Mouse (Mus musculus) mesoderm, embryonic 11.5 days (tissue): ENCODE results near the gene Sgms1.

Experiments used
- DNase-seq: peaks from one replicate; pipeline ENCODE4 v3.0.0-alpha.2; 2012; ENCODE audit warnings: low read depth, low spot score

The Sgms1 gene

GRCm38 (mm10) chr19:32269141-32269843 lies 120.2 kb downstream of the Sgms1 start:
- DNase-seq: no peak

- DNase-seq: no peak
These were observed 121.0 kb downstream of the Sgms1 start for GRCm38 (mm10) chr19:32268562-32268961.

- DNase-seq: no peak
These were observed 122.9 kb downstream of the Sgms1 start for GRCm38 (mm10) chr19:32266385-32267252.

- no peak for DNase-seq
These were observed 125.8 kb downstream of the Sgms1 start for GRCm38 (mm10) chr19:32263753-32264152.

- DNase-seq: no peak
These were observed 126.5 kb downstream of the Sgms1 start for GRCm38 (mm10) chr19:32262805-32263572.

- DNase-seq: no peak
These were observed 128.4 kb downstream of the Sgms1 start for GRCm38 (mm10) chr19:32260869-32261688.

GRCm38 (mm10) chr19:32259830-32260229 lies 129.7 kb downstream of the Sgms1 start:
- DNase-seq: no peak

GRCm38 (mm10) chr19:32259048-32259447 lies 130.5 kb downstream of the Sgms1 start:
- DNase-seq: no peak

- DNase-seq: no peak
These were observed 131.4 kb downstream of the Sgms1 start for GRCm38 (mm10) chr19:32258146-32258545.

- no peak for DNase-seq
These were observed 131.9 kb downstream of the Sgms1 start for GRCm38 (mm10) chr19:32257616-32258015.

- DNase-seq: no peak
These were observed 132.7 kb downstream of the Sgms1 start for GRCm38 (mm10) chr19:32256706-32257415.

GRCm38 (mm10) chr19:32255429-32256185 lies 133.9 kb downstream of the Sgms1 start:
- DNase-seq: no peak

- DNase-seq: no peak
These were observed 134.7 kb downstream of the Sgms1 start for GRCm38 (mm10) chr19:32254739-32255344.

- DNase-seq: no peak
These were observed 135.3 kb downstream of the Sgms1 start for GRCm38 (mm10) chr19:32254204-32254603.

- no peak for DNase-seq
These were observed 136.5 kb downstream of the Sgms1 start for GRCm38 (mm10) chr19:32252987-32253386.

GRCm38 (mm10) chr19:32252451-32252850 lies 137.1 kb downstream of the Sgms1 start:
- DNase-seq: no peak

GRCm38 (mm10) chr19:32249181-32250130 lies 140.1 kb downstream of the Sgms1 start:
- DNase-seq: no peak

GRCm38 (mm10) chr19:32244881-32245280 lies 144.6 kb downstream of the Sgms1 start:
- no peak for DNase-seq
